Mouse (Mus musculus): ENCODE results near the gene Ube2f. TPM values are rescaled to one million over a fixed set of nuclear protein-coding genes. Genes with fewer than 3 reads are reported as not detected.

Gene Ube2f
- polyA plus RNA-seq, 1 experiment from 2014 or later, result 78.7 TPM

DNA sequence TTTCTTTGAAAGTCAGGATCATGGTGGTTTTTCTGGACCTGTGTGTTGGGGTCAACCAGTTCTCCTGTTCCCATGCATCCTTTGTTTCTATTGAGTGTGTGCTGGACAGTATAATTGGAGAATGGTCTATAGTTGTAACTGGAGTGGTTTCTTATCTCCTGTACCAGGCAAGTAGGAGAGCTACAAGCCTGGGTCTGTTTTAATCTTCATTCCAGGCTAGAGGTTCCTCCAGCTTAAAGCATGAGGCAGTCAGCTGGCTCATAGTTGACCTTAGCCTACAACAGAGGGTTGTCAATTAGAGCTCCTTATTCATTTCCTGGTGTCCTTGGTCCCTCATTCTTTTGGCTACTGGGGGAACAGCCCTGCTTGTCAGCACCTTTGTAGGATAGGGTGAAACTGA lies 83.5 kb downstream of the Ube2f start:
- Histone ChIP-seq H3K27ac (replicated peaks; ENCODE audit: low read depth, low read length) (no peak overlapping the region), H3K4me1 (ENCODE audit: control insufficient read depth, insufficient read depth, low read length) (no peaks in the 10 kb centered on the region), H3K9ac (ENCODE audit: low read depth, low read length) (no peak overlapping the region), H3K4me3 (ENCODE audit: low read depth, low read length) (no peak overlapping the region), H3K9me3 (ENCODE audit: control insufficient read depth, low read length) (no peaks in the 10 kb centered on the region), H3K27me3 (replicated peaks; ENCODE audit: control insufficient read depth, insufficient read depth, low read length) (no peaks in the 10 kb centered on the region), H3K4me2 (ENCODE audit: low read depth, low read length) (no peak overlapping the region), H3K36me3 (ENCODE audit: control insufficient read depth, insufficient read depth, low read length) (no peaks in the 10 kb centered on the region)
- DNase-seq (ENCODE audit: low spot score) (no peak), ATAC-seq (ENCODE audit: low read depth) (no peak)

DNA sequence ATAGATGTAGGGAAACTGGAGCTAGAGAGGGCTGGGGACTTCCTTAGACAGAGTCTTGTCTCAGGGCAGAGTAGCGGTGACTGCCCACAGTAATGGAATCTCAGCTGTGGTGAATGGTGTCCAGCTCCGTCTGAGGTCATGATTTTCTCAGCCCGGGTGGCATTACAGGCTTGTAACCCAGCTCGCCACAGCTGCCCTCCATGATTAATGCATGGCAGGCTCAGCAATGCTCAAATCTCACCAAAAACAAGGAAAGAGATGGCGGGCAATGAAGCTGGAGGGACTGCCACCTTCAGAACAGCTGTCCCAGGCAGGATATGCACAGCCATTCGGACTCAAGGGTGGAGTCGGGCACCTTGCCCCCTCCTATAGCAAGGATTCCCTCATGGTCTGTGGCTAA lies 87.3 kb downstream of the Ube2f start:
- WGBS, result 90% methylated on average over 7 of the region's 7 CpGs
- DNase-seq (ENCODE audit: low spot score) (no peak), ATAC-seq (ENCODE audit: low read depth) (no peak)
- no peaks in the 10 kb centered on the region for H3K4me1 ChIP-seq (ENCODE audit: control insufficient read depth, insufficient read depth, low read length)
- no peak overlapping the region for H3K9ac ChIP-seq (ENCODE audit: low read depth, low read length)
- no peaks in the 10 kb centered on the region for H3K36me3 ChIP-seq (ENCODE audit: control insufficient read depth, insufficient read depth, low read length)
- no peak overlapping the region for H3K4me2 ChIP-seq (ENCODE audit: low read depth, low read length)
- H3K27ac ChIP-seq (replicated peaks; ENCODE audit: low read depth, low read length), result no peak overlapping the region
- H3K27me3 ChIP-seq (replicated peaks; ENCODE audit: control insufficient read depth, insufficient read depth, low read length), result peaks cover 2% of the 10 kb centered on the region; the same call in 1 of the 2 replicates
- no peak overlapping the region for H3K4me3 ChIP-seq (ENCODE audit: low read depth, low read length)
- no peaks in the 10 kb centered on the region for H3K9me3 ChIP-seq (ENCODE audit: control insufficient read depth, low read length)

Other genes with a start within 250 kb of the Ube2f start
- 0.85 and 1.1 TPM in 2 replicates for gene Rbm44, start 105.2 kb upstream of the Ube2f start, polyA plus RNA-seq (2014; fragmentation: Nextera tagmentation; extraction: Ambion mirVana)
- 13.5 and 21.7 TPM in 2 replicates for gene Ramp1, start 70.5 kb upstream of the Ube2f start, polyA plus RNA-seq (2014; fragmentation: Nextera tagmentation; extraction: Ambion mirVana)
- 9.6 and 10.0 TPM in 2 replicates for gene Scly, start 48.0 kb downstream of the Ube2f start, polyA plus RNA-seq (2014; fragmentation: Nextera tagmentation; extraction: Ambion mirVana)
- gene Espnl, start 71.8 kb downstream of the Ube2f start, polyA plus RNA-seq (2014; fragmentation: Nextera tagmentation; extraction: Ambion mirVana), result not detected in 2 replicates
- 7.0 and 10.0 TPM in 2 replicates for gene Klhl30, start 100.7 kb downstream of the Ube2f start, polyA plus RNA-seq (2014; fragmentation: Nextera tagmentation; extraction: Ambion mirVana)
- gene Erfe, start 116.1 kb downstream of the Ube2f start, polyA plus RNA-seq (2014; fragmentation: Nextera tagmentation; extraction: Ambion mirVana), result 1.5 and 2.5 TPM in 2 replicates
- 138 and 146 TPM in 2 replicates for gene Ilkap, start 148.5 kb downstream of the Ube2f start, polyA plus RNA-seq (2014; fragmentation: Nextera tagmentation; extraction: Ambion mirVana)
- gene Hes6, start 163.7 kb downstream of the Ube2f start, polyA plus RNA-seq (2014; fragmentation: Nextera tagmentation; extraction: Ambion mirVana), result 106 and 114 TPM in 2 replicates
- 3.9 and 4.7 TPM in 2 replicates for gene Per2, start 209.0 kb downstream of the Ube2f start, polyA plus RNA-seq (2014; fragmentation: Nextera tagmentation; extraction: Ambion mirVana)
- gene Traf3ip1, start 244.3 kb downstream of the Ube2f start, polyA plus RNA-seq (2014; fragmentation: Nextera tagmentation; extraction: Ambion mirVana), result 5.5 and 6.8 TPM in 2 replicates

Measured in embryonic facial prominence, embryonic 14.5 days (tissue).